Mouse (Mus musculus): ENCODE measurements at regions not wholly inside any gene's neighbourhood (a gene's known extent, or its start where the extent isn't known, plus 50 kb on each side); places are given as distances from the start of the nearest gene placed in this dataset.

DNA sequence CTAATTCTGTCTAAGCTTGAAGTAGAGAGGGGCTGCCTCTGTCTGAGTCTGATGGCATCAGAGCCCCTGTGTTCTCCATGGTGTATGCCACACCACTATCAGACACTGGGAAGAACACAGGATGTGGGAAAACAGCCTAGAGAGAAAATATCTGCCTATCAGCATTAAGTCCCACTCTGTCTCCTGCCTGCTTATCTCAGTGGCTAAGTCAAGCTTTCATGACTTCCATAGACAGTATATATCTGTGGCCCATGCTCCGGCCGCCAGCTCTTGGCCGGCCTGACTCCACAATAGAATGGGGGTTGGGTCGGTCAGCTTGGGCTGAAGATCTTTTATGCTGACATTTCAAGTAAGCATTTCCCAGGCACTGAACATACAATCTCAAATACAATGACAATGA, 92.0 kb upstream of the Sox9 start:
- Histone ChIP-seq H3K27ac (replicated peaks; ENCODE audit: insufficient read depth, low read depth, low read length) (no peak overlapping the region), H3K4me1 (ENCODE audit: control insufficient read depth, insufficient read depth, low read length) (no peaks in the 10 kb centered on the region), H3K4me3 (ENCODE audit: insufficient read depth, low read depth, low read length) (no peak overlapping the region), H3K79me2 (ENCODE audit: control insufficient read depth, insufficient read depth, low read length) (no peaks in the 10 kb centered on the region), H3K36me3 (ENCODE audit: control insufficient read depth, insufficient read depth, low read length) (no peaks in the 10 kb centered on the region), H3K27me3 (ENCODE audit: control insufficient read depth, insufficient read depth, low read length) (no peaks in the 10 kb centered on the region), H3K9ac (ENCODE audit: low read depth, low read length) (no peak overlapping the region)
- no peak for DNase-seq (ENCODE audit: extremely low read depth, low read depth, low spot score)
- 79% methylated on average over 4 of the region's 4 CpGs for WGBS
- TF ChIP-seq CTCF (IDR thresholded peaks at IDR 0.05; ENCODE audit: low read depth, low read length), result no peak
- no peak for TF ChIP-seq POLR2A (IDR thresholded peaks at IDR 0.05; ENCODE audit: extremely low read depth, insufficient read depth, low read length)

DNA sequence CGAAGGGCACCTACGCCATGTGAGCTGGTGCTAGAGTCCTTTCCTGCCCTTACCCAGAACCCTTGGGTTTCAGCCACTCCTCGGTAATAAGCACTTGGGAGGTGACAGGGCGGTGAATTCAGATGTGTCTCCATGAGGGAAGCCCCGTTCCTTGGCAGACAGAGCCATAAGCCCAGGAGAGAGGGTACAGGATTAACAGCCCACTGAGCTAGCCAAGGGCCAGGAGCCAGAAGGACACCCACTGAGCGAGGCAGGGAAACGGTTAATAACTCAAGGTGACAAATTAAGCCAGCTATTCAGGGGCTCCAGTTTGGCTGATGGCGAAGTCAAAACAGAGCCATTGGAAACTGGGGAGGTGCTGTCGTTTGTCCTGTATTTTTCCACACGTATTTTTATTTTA, 75.9 kb upstream of the Sox9 start:
- no peak overlapping the region for H3K4me3 ChIP-seq (ENCODE audit: insufficient read depth, low read depth, low read length)
- 79% methylated on average over 10 of the region's 10 CpGs for WGBS
- no peaks in the 10 kb centered on the region for H3K27me3 ChIP-seq (ENCODE audit: control insufficient read depth, insufficient read depth, low read length)
- no peak for DNase-seq (ENCODE audit: extremely low read depth, low read depth, low spot score)
- TF ChIP-seq POLR2A (IDR thresholded peaks at IDR 0.05; ENCODE audit: extremely low read depth, insufficient read depth, low read length) (no peak), CTCF (IDR thresholded peaks at IDR 0.05; ENCODE audit: low read depth, low read length) (no peak)
- no peaks in the 10 kb centered on the region for H3K4me1 ChIP-seq (ENCODE audit: control insufficient read depth, insufficient read depth, low read length)
- H3K27ac ChIP-seq (replicated peaks; ENCODE audit: insufficient read depth, low read depth, low read length), result no peak overlapping the region
- H3K36me3 ChIP-seq (ENCODE audit: control insufficient read depth, insufficient read depth, low read length), result no peaks in the 10 kb centered on the region
- no peaks in the 10 kb centered on the region for H3K79me2 ChIP-seq (ENCODE audit: control insufficient read depth, insufficient read depth, low read length)
- no peak overlapping the region for H3K9ac ChIP-seq (ENCODE audit: low read depth, low read length)

DNA sequence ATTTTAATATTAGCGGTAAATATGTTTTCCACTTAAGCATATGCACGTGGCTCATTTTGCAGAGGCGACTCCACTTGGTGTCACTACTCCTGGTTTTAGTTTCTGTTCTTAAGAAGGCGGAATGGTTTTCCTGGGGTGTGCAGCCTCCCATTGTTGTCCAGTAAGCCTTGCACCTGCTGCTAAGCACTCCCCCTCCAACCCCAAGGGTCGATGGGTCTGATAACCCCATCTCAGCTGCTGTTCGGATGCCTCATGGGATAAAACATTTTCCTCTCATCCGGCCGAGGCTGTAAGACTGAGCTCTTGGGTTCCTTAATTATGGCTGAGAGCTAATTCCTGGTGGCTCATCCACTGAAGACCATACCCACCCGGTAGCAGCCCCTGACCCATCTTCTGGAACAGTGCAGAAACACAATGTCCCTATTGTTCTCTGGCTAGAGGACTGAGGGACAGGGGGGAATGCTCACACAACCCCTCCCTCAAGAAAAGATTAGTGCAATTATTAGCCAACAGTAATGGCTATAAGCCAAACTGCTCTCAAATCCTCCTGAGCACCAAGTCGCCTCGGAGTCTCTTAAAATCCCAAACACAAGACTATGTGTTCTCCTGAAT, 73.8 kb upstream of the Sox9 start:
- Histone ChIP-seq H3K4me3 (ENCODE audit: insufficient read depth, low read depth, low read length) (no peak overlapping the region), H3K27me3 (ENCODE audit: control insufficient read depth, insufficient read depth, low read length) (no peaks in the 10 kb centered on the region), H3K4me1 (ENCODE audit: control insufficient read depth, insufficient read depth, low read length) (no peaks in the 10 kb centered on the region), H3K36me3 (ENCODE audit: control insufficient read depth, insufficient read depth, low read length) (no peaks in the 10 kb centered on the region), H3K27ac (replicated peaks; ENCODE audit: insufficient read depth, low read depth, low read length) (no peak overlapping the region), H3K9ac (ENCODE audit: low read depth, low read length) (no peak overlapping the region), H3K79me2 (ENCODE audit: control insufficient read depth, insufficient read depth, low read length) (no peaks in the 10 kb centered on the region)
- no peak for DNase-seq (ENCODE audit: extremely low read depth, low read depth, low spot score)
- WGBS, result 81% methylated on average over 11 of the region's 11 CpGs
- no peak for TF ChIP-seq CTCF (IDR thresholded peaks at IDR 0.05; ENCODE audit: low read depth, low read length)
- no peak for TF ChIP-seq POLR2A (IDR thresholded peaks at IDR 0.05; ENCODE audit: extremely low read depth, insufficient read depth, low read length)

DNA sequence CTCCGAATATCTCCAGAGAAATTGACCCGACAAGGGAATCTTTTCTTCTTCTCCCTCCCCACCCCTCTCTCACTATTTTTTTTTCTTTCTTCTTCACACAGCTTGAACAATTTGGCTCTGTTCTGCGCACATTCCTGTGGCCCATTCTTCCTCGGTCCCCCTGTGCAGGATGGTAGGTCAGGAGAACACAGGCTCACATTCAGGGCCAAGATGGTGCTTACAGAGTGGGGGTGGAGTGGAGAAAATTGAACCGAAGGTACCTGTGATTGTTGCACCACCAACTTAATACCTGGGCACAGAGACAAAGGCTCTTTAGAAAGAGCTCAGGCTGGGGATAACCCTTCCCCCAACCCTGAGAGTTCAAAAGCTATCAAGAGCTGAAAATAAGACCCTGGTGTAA, 70.4 kb upstream of the Sox9 start:
- Histone ChIP-seq H3K4me1 (ENCODE audit: control insufficient read depth, insufficient read depth, low read length) (no peaks in the 10 kb centered on the region), H3K27ac (replicated peaks; ENCODE audit: insufficient read depth, low read depth, low read length) (no peak overlapping the region), H3K27me3 (ENCODE audit: control insufficient read depth, insufficient read depth, low read length) (no peaks in the 10 kb centered on the region), H3K79me2 (ENCODE audit: control insufficient read depth, insufficient read depth, low read length) (no peaks in the 10 kb centered on the region), H3K36me3 (ENCODE audit: control insufficient read depth, insufficient read depth, low read length) (no peaks in the 10 kb centered on the region), H3K9ac (ENCODE audit: low read depth, low read length) (no peak overlapping the region), H3K4me3 (ENCODE audit: insufficient read depth, low read depth, low read length) (no peak overlapping the region)
- TF ChIP-seq CTCF (IDR thresholded peaks at IDR 0.05; ENCODE audit: low read depth, low read length) (no peak), POLR2A (IDR thresholded peaks at IDR 0.05; ENCODE audit: extremely low read depth, insufficient read depth, low read length) (no peak)
- no peak for DNase-seq (ENCODE audit: extremely low read depth, low read depth, low spot score)
- WGBS, result 70% methylated on average over 5 of the region's 5 CpGs

DNA sequence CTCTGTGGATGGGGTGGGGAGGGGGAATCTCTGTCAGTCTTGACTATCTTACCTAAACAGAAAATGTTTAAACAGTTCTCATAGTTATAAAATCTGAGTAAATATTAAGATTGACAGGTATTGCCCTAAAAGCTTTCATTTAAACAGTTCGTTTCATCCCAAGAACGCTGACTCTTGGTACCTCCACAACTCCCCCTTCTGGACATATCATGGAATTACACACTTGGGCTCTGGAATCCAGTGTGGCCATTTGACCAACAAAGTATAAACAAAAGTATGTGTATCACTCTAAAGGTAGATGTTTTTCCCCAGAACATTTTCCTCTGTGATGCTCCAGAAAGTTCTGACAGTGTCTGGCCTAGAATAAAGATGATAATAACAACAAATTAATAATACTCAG, 63.5 kb upstream of the Sox9 start:
- 76% methylated on average over 2 of the region's 2 CpGs for WGBS
- no peak for TF ChIP-seq CTCF (IDR thresholded peaks at IDR 0.05; ENCODE audit: low read depth, low read length)
- no peak for TF ChIP-seq POLR2A (IDR thresholded peaks at IDR 0.05; ENCODE audit: extremely low read depth, insufficient read depth, low read length)
- H3K27ac ChIP-seq (replicated peaks; ENCODE audit: insufficient read depth, low read depth, low read length), result no peak overlapping the region

DNA sequence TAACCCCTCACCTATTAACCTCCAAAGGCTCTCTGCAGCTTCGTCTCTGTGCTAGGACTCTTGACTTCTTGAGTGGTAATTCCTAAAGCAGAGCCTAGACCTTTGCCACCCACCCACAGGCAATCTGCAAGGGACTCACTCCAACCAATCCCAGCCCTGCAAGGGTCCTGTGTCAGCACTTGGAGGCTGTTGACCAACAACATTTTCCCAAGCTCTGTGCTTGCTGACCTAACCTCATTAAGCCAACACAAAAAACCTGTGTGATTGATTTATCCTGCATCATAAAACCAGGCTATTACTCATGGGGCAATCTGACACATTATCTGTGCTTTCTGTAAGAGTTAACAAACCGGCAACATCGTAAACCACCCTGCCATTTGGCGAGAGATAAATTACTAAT, 61.4 kb upstream of the Sox9 start:
- Histone ChIP-seq H3K9ac (ENCODE audit: low read depth, low read length) (no peak overlapping the region), H3K4me1 (ENCODE audit: control insufficient read depth, insufficient read depth, low read length) (peaks cover 10% of the 10 kb centered on the region), H3K27me3 (ENCODE audit: control insufficient read depth, insufficient read depth, low read length) (no peaks in the 10 kb centered on the region), H3K4me3 (ENCODE audit: insufficient read depth, low read depth, low read length) (no peak overlapping the region), H3K36me3 (ENCODE audit: control insufficient read depth, insufficient read depth, low read length) (no peaks in the 10 kb centered on the region), H3K27ac (replicated peaks; ENCODE audit: insufficient read depth, low read depth, low read length) (peak overlapping the region; percentile 10; the same call in 1 of the 2 replicates), H3K79me2 (ENCODE audit: control insufficient read depth, insufficient read depth, low read length) (no peaks in the 10 kb centered on the region)
- DNase-seq (ENCODE audit: extremely low read depth, low read depth, low spot score), result peak; percentile 93
- WGBS, result 36% methylated on average over 4 of the region's 4 CpGs
- TF ChIP-seq POLR2A (IDR thresholded peaks at IDR 0.05; ENCODE audit: extremely low read depth, insufficient read depth, low read length) (no peak), CTCF (IDR thresholded peaks at IDR 0.05; ENCODE audit: low read depth, low read length) (no peak)

More for the DNA sequence above, 63.5 kb upstream of the Sox9 start:
- Histone ChIP-seq H3K4me1 (ENCODE audit: control insufficient read depth, insufficient read depth, low read length) (peaks cover 10% of the 10 kb centered on the region), H3K4me3 (ENCODE audit: insufficient read depth, low read depth, low read length) (no peak overlapping the region), H3K9ac (ENCODE audit: low read depth, low read length) (no peak overlapping the region), H3K27me3 (ENCODE audit: control insufficient read depth, insufficient read depth, low read length) (no peaks in the 10 kb centered on the region), H3K79me2 (ENCODE audit: control insufficient read depth, insufficient read depth, low read length) (no peaks in the 10 kb centered on the region), H3K36me3 (ENCODE audit: control insufficient read depth, insufficient read depth, low read length) (no peaks in the 10 kb centered on the region)
- no peak for DNase-seq (ENCODE audit: extremely low read depth, low read depth, low spot score)
